Mouse (Mus musculus): ENCODE results near the gene Kcnmb3.

Gene Kcnmb3

GRCm38 (mm10) chr3:32492097-32493090, at the start of gene Kcnmb3:
Gene Kcnmb3 (minus strand): TSS chr3:32492231.
- in situ Hi-C loops (cut with MboI, MseI), result no loop called here

- in situ Hi-C loops (cut with MboI, MseI), result no loop called here
Measured at GRCm38 (mm10) chr3:32538091-32538490, 46.1 kb upstream of the Kcnmb3 start.

- in situ Hi-C loops (cut with MboI, MseI), result no loop called here
Measured at GRCm38 (mm10) chr3:32537556-32537955, 45.5 kb upstream of the Kcnmb3 start.

GRCm38 (mm10) chr3:32535692-32536091, 43.7 kb upstream of the Kcnmb3 start:
- in situ Hi-C loops (cut with MboI, MseI), result no loop called here

- in situ Hi-C loops (cut with MboI, MseI), result loop anchor here (5.0 kb wide), 1 partner anchor 197 kb away; no protein-coding TSS in a partner anchor
Measured at GRCm38 (mm10) chr3:32530041-32530440, 38.0 kb upstream of the Kcnmb3 start.

- in situ Hi-C loops (cut with MboI, MseI), result loop anchor here (10.0 kb wide), 1 partner anchor 175 kb away; the partner anchor contains the start of gene Actl6a
Measured at GRCm38 (mm10) chr3:32529303-32529898, 37.4 kb upstream of the Kcnmb3 start, which contains the start of gene Mfn1. Gene Mfn1 (plus strand): TSS chr3:32529465.

GRCm38 (mm10) chr3:32527181-32527580, 35.1 kb upstream of the Kcnmb3 start:
- in situ Hi-C loops (cut with MboI, MseI), result loop anchor here (10.0 kb wide), 1 partner anchor 178 kb away; the partner anchor contains the start of gene Actl6a

- in situ Hi-C loops (cut with MboI, MseI), result loop anchor here (25.0 kb wide), 1 partner anchor 1926 kb away; the partner anchor contains the start of gene Actrt3
Measured at GRCm38 (mm10) chr3:32513528-32513927, 21.5 kb upstream of the Kcnmb3 start.

DNA sequence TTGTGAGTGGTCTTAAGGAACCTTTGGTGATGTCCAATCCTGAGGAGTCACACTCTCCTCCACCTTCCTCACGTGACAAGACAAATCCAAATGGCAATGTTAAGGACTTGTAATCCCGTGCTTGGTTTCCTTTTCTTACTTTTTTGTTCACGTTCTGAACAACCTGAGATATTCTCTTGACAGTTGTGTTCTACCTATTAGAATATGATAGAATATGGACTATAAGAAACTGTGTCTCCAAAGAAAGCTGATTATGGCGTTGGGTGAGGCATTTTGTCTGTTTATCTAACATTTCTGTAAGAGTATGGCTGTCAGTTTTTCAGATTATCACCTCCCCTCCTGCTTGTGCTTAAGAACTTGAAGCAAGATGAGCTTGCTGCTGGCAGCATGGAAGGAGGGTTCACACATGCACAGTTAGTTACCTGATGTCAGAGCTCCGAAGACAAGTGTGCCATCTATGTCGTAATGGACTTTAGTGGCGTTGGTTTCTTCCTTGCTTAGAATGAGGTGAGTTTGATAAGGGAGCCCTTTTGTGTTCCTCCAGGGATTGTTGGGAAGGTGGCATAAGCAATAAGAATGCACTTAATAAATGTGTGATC, 20.8 kb upstream of the Kcnmb3 start:
- in situ Hi-C loops (cut with MboI, MseI), result loop anchor here (25.0 kb wide), 1 partner anchor 1925 kb away; the partner anchor contains the start of gene Actrt3

- in situ Hi-C loops (cut with MboI, MseI), result loop anchor here (25.0 kb wide), 1 partner anchor 1924 kb away; the partner anchor contains the start of gene Actrt3
Measured at GRCm38 (mm10) chr3:32511191-32511550, 19.1 kb upstream of the Kcnmb3 start.

DNA sequence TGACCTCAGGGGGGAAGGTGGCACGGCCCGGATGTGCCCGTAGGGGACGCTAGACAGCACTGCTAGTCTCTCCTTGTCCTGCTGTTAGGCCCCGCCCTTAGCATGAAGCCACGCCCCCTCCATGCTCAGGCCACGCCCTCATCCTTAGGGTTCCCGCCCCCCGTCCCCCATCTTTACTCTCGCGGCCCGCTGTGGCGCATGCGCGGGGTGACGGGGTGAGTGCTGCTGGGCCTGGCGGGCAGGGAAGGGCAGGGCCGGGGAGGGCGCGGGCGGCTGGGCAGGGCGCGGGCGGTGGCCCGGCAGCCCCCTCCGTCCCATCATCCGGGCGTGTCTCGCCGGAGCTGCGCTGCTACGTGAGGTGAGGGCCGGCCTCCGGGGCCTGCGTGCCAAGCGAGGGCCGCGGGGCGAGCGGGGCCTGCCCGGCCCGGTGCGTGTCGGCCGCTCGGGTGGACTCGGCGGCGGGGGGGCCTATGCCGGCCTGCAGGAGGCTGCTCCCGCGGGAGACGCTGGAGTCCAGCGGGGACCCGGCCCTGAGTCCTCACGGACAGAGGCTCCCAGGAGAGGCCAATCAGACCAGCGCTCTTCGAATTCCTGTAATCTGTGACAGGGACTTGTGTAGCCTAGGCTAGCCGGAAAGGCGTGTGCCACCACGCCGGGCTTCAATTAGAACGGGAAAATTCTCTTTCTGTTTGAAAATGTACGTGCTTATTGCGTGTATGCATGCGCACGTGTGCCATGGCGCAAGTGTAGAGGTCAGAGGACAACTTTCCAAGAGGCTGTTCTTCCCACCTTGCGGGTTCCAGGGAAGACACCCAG, 18.6 kb upstream of the Kcnmb3 start:
- in situ Hi-C loops (cut with MboI, MseI), result loop anchor here (25.0 kb wide), 1 partner anchor 1923 kb away; the partner anchor contains the start of gene Actrt3

DNA sequence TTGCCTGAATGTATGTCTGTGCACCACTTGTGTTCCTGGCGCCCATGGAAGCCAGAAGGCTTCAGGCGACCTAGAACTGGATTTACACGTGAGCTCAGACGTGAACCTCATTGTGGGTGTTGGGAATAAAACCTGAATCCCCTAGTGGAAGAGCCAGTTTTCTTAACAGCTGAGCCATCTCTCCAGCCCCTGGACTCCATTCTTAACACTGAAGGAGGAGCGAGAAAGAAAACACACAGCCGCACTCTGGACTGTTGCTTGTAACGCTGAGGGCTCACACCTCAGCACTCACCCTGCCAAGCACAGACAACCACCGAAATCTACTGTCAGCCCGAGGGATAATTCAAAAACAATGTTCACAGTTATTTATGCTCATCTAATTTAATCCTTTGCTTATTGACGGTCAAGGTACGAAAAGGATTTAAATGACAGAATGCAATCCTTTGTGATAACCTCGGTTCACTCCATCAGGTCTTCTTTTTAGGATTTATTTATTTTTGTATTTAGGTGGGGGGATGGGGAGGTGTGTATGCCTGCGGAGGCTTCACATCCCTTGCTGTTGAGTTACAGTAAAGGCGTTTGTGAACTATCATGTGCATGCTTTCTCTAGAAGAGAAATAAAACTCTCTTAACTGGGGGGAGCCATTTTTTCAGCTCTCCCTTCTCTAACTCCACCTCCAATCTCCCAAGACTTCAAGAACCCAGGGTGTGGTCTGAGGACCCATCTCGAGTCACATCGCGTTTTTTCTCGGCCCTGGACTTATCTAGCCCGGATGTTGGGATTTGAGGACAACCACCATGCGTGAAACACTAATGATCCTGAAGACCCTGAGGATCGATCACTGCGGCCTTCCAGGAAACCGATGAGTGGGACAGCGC, 17.7 kb upstream of the Kcnmb3 start, which contains the start of gene Zfp639:
Gene Zfp639, plus strand, starts transcription at position 764 of the 879 bp plus-strand sequence.
- in situ Hi-C loops (cut with MboI, MseI), result loop anchor here (5.0 to 25.0 kb wide), 3 partner anchors 122 to 1922 kb away; partner anchors contain the start of gene Actrt3

DNA sequence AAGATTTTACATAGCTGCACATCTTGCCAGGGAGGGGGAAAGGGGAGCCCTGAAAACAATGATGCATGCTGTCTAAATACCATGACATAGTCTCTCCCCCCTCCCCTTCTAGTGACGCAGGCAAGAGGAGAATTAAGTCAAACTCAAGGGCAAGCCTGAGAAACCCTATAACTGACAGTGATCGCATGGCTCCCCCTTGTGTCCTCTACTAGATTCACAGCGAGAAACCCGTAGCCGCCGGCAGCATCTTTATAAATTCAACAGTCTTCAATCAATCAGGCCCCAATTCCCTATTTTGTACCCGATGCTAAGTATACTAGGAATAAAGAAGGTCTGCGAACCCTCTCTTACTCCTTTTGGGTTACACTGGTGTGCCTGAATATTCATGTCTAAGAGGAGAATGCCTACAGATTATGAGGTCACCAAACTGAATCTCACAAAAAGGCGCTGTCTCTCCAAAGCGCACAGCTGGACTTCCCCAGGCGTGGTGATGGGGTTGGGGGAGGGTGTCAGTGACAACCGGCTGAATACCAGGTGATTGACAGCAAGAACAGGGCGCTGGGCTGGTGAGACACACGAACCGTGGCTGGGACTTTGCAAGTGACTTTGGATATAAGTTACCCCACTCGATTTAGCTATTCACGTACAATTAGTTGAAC, 16.8 kb upstream of the Kcnmb3 start:
- in situ Hi-C loops (cut with MboI, MseI), result loop anchor here (5.0 to 25.0 kb wide), 3 partner anchors 121 to 1921 kb away; partner anchors contain the start of gene Actrt3

- in situ Hi-C loops (cut with MboI, MseI), result loop anchor here (5.0 to 25.0 kb wide), 3 partner anchors 119 to 1919 kb away; partner anchors contain the start of gene Actrt3
Measured at GRCm38 (mm10) chr3:32506366-32507225, 14.6 kb upstream of the Kcnmb3 start.

GRCm38 (mm10) chr3:32505841-32506240, 13.8 kb upstream of the Kcnmb3 start:
- in situ Hi-C loops (cut with MboI, MseI), result loop anchor here (5.0 to 25.0 kb wide), 3 partner anchors 119 to 1919 kb away; partner anchors contain the start of gene Actrt3

DNA sequence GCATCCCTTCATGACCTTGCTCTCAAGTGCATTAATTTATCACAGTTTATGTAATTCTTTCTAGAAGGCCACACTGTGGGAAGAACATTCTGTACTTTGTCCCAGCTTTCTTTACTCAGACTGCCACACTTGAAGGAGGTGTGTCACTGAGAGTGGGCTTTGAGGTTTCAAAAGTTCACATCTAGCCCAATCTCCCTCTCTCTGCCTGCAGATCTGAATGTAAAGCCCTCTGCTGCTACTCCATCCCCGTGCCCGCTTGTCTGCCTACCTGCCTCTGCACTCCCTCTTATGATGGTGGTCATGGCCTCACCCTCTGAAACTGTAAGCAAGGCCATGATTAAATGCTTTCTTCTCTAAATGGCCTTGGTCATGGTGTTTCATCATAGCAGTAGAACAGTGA, 8.3 kb upstream of the Kcnmb3 start:
- in situ Hi-C loops (cut with MboI, MseI), result loop anchor here (25.0 kb wide), 1 partner anchor 1913 kb away; the partner anchor contains the start of gene Actrt3

- in situ Hi-C loops (cut with MboI, MseI), result no loop called here
Measured at GRCm38 (mm10) chr3:32496711-32497070, 4.7 kb upstream of the Kcnmb3 start.
